Mouse (Mus musculus) spleen, adult 2 months (tissue): ENCODE measurements around the gene Ccdc97. TPM values are rescaled to one million over a fixed set of nuclear protein-coding genes. Genes with fewer than 3 reads are reported as not detected.

ENCODE experiments used
- DNase-seq, 2 experiments: peaks; one replicate each; pipeline versions ENCODE4 v3.0.0 to v3.0.0-alpha.2; 2012 to 2021; ENCODE audit warnings: low spot score in 2 of 2, low read depth in 1 of 2
- H3K27ac ChIP-seq: fragments of 200-500 bp; 2 replicates; pipeline ENCODE4 v1.5.1; 2012; ENCODE audit warnings: low read length, inconsistent platforms; ENCODE audit not compliant: insufficient read depth
- H3K27me3 ChIP-seq: fragments of 200-500 bp; 2 replicates; pipeline ENCODE4 v1.6.1; 2012; ENCODE audit warnings: mild to moderate bottlenecking, moderate library complexity, low read length, inconsistent platforms; ENCODE audit not compliant: control insufficient read depth, insufficient read depth
- H3K36me3 ChIP-seq: fragments of 200-500 bp; 2 replicates; pipeline ENCODE4 v1.6.1; 2012; ENCODE audit warnings: mild to moderate bottlenecking, low read length, inconsistent platforms; ENCODE audit not compliant: control insufficient read depth, insufficient read depth
- H3K4me1 ChIP-seq: fragments of 200-500 bp; 2 replicates; pipeline ENCODE4 v1.6.1; 2011; ENCODE audit warnings: inconsistent platforms; ENCODE audit not compliant: control insufficient read depth, insufficient read depth, insufficient read length
- H3K4me3 ChIP-seq: fragments of 200-500 bp; 2 replicates; pipeline ENCODE4 v1.5.1; 2011; ENCODE audit warnings: mild to moderate bottlenecking, inconsistent platforms; ENCODE audit not compliant: insufficient read depth, insufficient read length; ENCODE audit errors: extremely low read depth
- CTCF ChIP-seq: fragments of 200-500 bp; IDR thresholded peaks from 2 replicates; pipeline ENCODE4 v1.5.1; 2011; ENCODE audit warnings: mild to moderate bottlenecking, inconsistent platforms; ENCODE audit not compliant: insufficient read depth, insufficient read length, insufficient replicate concordance; ENCODE audit errors: extremely low read depth
- POLR2A ChIP-seq: fragments of 200-500 bp; IDR thresholded peaks from 2 replicates; pipeline ENCODE4 v1.6.1; 2011; ENCODE audit warnings: low read depth, low read length, inconsistent platforms
- WGBS: fragments of 180-500 bp; shearing (Covaris S2); methylation state at CpG from one replicate; pipeline ENCODE4 v1.1.7; 2018; 5-methylcytosine and 5-hydroxymethylcytosine counted together
- polyA plus RNA-seq: library from polyadenylated mRNA; depleted of rRNA; stranded (reverse); fragments of >200 nt; gene quantifications from 2 replicates; pipeline ENCODE4 v1.2.3, GENCODE M21; 2012

Ccdc97 gene
- polyA plus RNA-seq, 1 experiment: 81.5 TPM

DNA sequence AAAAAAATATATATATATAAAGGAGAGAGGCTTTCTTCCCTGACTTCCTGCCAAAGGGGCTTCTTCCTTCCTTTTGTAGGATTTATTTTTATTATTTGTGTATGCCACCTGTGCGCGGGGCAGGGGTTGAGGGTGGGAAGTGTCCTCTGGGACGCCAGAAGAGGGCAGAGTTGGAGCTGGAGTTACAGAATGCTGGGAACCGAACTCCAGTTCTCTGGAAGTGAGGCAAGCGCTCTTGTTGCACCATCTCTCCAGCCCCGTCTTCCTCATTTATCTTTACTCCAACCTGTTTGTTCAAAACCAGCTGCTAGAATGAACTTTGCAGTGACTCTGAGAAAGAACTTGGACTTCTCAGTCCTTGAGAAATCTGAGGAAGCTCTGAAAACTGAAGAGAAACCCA is 38.9 kb downstream of the Ccdc97 start:
- no peak for DNase-seq
- no peak for TF ChIP-seq CTCF
- peak overlapping the region; percentile 40 for H3K4me3 ChIP-seq
- H3K36me3 ChIP-seq: no peaks in the 10 kb centered on the region
- H3K4me1 ChIP-seq: peaks cover 35% of the 10 kb centered on the region
- 5% methylated on average over 6 of the region's 6 CpGs for WGBS
- peak overlapping the region; percentile 99 for H3K27ac ChIP-seq
- H3K27me3 ChIP-seq: peaks cover 1% of the 10 kb centered on the region; the same call in 1 of the 2 replicates

DNA sequence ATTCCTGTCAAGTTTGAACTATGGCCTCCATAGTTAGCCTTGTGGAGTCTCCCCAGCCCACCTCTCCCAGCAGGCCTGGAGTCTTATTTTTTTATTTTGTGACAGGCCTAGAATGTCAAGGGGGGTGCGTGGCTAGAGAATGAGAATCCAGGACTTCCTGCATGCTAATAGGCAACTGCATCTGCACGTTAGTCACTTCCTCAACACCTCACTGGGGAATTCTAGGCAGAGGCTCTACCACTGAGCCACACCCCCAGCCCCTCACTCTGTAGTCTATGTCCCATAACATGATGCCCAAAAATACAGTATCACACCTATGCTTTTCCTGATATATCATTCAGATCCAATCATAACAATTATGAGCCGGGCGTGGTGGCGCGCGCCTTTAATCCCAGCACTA is 41.9 kb downstream of the Ccdc97 start:
- H3K4me1 ChIP-seq: peaks cover 15% of the 10 kb centered on the region
- TF ChIP-seq POLR2A (no peak), CTCF (no peak)
- H3K27me3 ChIP-seq: peaks cover 2% of the 10 kb centered on the region; the same call in 1 of the 2 replicates
- H3K27ac ChIP-seq: no peak overlapping the region
- DNase-seq: no peak
- no peak overlapping the region for H3K4me3 ChIP-seq
- 87% methylated on average over 7 of the region's 7 CpGs for WGBS
- H3K36me3 ChIP-seq: no peaks in the 10 kb centered on the region

DNA sequence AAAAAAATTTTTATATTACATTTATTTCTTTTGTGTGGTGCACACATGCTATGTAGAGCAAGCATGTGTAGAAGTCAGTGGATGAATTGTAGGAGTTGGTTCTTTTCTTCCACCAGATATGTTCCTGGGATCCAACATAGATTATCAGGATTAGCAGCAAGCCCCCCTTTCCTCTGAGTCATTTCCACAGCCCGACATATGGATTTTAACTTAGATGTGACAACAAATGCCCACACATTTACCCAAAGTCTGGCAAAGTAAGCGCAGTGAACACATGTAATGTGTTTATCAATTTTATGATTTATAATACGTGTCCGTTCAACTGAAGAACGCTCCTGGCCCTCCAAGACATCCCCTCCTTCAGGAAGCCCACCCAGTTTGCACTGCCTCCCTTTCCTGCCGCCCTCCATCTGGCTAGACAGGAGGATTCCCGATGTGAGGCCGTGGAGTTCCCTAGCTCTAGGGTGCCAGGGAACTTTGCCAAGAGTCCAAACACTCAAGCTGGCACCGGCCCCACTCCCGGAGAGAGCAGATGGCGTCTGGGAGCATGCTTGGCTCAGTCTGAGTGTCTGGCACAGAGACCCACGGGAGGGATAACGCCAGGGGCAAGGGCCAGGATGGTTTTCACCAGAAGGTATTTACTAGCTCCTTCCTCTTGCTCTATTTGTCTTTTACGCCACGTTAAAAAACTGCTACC is 42.7 kb downstream of the Ccdc97 start:
- TF ChIP-seq CTCF (no peak), POLR2A (no peak)
- Histone ChIP-seq H3K27ac (no peak overlapping the region), H3K27me3 (peaks cover 2% of the 10 kb centered on the region; the same call in 1 of the 2 replicates), H3K4me1 (peaks cover 8% of the 10 kb centered on the region; the same call in 1 of the 2 replicates), H3K36me3 (no peaks in the 10 kb centered on the region), H3K4me3 (no peak overlapping the region)
- no peak for DNase-seq
- 87% methylated on average over 15 of the region's 15 CpGs for WGBS

DNA sequence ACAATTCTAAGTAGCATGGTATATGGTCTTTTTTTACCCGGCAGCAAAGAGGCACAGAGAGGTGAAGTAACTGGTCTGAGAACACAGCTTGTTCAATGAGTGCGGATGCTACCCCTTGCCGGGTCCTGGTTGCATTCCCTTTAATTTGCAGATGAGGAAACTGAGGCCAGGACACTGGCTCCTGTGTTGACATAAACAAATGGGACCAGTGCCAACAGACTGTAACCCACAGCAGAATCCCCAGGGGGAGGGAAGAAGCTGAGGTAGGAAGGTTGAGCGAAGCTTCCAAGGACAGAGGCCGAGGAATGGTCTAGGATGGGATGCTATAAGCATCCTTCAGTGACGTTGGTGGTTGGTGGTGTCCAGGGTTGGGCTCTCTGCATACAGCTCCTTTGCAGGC is 43.5 kb downstream of the Ccdc97 start:
- peaks cover 8% of the 10 kb centered on the region; the same call in 1 of the 2 replicates for H3K4me1 ChIP-seq
- 74% methylated on average over 6 of the region's 6 CpGs for WGBS
- no peak for TF ChIP-seq POLR2A

DNA sequence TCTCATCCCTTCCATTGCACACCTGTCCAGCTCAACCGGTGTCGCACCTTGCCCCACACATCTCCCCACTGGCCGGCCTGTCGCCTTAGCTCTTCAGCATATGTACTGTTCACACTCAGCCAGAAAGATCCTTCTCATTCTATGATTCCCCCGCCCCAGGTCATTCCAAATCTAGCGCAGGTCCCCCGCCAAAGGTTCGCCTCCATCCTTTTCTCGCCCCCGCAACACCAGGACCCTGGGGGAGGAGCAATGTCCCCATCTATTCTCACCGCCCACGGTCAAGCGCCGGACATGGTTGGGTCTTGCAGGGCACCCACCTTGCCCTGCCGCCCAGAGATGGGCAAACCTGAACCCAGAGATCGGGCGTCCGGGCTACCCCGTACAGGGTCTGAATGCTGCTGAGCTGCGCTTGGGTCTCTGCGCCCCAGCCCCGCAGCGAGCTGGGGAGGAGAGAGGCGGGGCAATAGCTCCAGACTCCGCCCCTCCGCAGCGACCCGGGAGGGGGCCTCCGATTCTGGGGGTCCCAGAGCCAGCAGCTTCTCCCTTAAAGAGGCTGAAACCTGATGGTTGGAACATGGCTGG is 44.1 kb downstream of the Ccdc97 start, which contains the start of gene Tmem91:
Gene Tmem91 (minus strand): TSS at position 448 of the 582 bp plus-strand sequence.
- Histone ChIP-seq H3K36me3 (no peaks in the 10 kb centered on the region), H3K4me1 (peaks cover 8% of the 10 kb centered on the region; the same call in 1 of the 2 replicates), H3K27ac (no peak within 1 kb of the TSS), H3K4me3 (peak within 1 kb of the TSS; percentile 17; the same call in 1 of the 2 replicates), H3K27me3 (peaks cover 2% of the 10 kb centered on the region; the same call in 1 of the 2 replicates)
- TF ChIP-seq POLR2A (no peak), CTCF (no peak)
- 2% methylated on average over 29 of the region's 29 CpGs for WGBS
- no peak for DNase-seq

More for the DNA sequence above, 43.5 kb downstream of the Ccdc97 start:
- Histone ChIP-seq H3K27me3 (peaks cover 2% of the 10 kb centered on the region; the same call in 1 of the 2 replicates), H3K4me3 (no peak overlapping the region), H3K36me3 (no peaks in the 10 kb centered on the region), H3K27ac (no peak overlapping the region)
- no peak for DNase-seq

DNA sequence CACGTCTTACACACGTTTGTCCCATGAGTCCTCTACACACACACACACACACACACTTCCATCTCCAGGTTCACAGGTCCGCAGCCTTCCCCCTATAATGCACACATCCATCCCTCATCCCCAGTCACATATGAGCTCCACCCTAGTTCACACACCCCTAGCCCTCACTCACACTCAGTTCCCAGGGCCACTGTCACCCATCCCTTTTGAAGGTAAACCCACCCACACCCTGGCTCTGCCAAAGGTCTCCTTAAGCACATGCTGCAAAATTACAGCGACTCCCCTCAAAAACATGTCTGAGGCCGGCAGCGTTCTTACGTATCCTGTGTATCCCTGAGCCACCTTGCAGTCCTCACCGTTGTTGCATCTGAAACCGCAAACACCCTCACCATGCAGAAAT is 44.6 kb downstream of the Ccdc97 start:
- WGBS: 13% methylated on average over 9 of the region's 9 CpGs
- Histone ChIP-seq H3K4me1 (0 out of 2 replicates have a peak, but pooled peaks cover 8% of the 10 kb centered on the region), H3K4me3 (peak overlapping the region; percentile 17; the same call in 1 of the 2 replicates), H3K36me3 (no peaks in the 10 kb centered on the region), H3K27ac (no peak overlapping the region), H3K27me3 (peaks cover 2% of the 10 kb centered on the region; the same call in 1 of the 2 replicates)
- TF ChIP-seq POLR2A: no peak
- TF ChIP-seq CTCF: no peak
- no peak for DNase-seq

DNA sequence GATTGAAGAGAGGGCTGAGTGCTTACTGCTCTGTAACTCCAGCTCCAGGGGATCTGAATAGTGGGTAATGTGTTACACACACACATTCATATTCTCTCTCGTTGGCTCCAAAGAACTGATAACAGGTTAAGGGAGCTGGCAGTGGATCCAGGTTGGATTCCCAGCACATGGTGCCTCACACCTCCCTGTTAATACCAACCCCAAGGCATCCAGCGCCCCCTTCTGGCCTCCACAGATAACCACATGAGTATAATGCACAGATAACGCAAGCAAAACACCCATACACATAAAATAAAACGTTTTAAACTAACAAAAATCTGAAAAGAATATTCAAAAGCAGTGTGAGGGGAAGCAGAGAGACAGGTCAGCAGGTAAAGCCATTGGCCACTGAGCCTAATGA is 46.4 kb downstream of the Ccdc97 start:
- Histone ChIP-seq H3K27me3 (peaks cover 2% of the 10 kb centered on the region; the same call in 1 of the 2 replicates), H3K36me3 (peaks cover 11% of the 10 kb centered on the region), H3K27ac (no peak overlapping the region), H3K4me3 (no peak overlapping the region), H3K4me1 (0 out of 2 replicates have a peak, but pooled peaks cover 8% of the 10 kb centered on the region)
- DNase-seq: no peak
- TF ChIP-seq POLR2A (no peak), CTCF (no peak)
- WGBS: 64% methylated on average over 4 of the region's 4 CpGs
